Mouse (Mus musculus) limb, embryonic 14.5 days (tissue): ENCODE data around the gene Eloa. TPM values are rescaled to one million over a fixed set of nuclear protein-coding genes. Genes with fewer than 3 reads are reported as not detected.

Experiments
- ATAC-seq: fragments of 200-750 bp; cut with Nextera tagmentation; 2 replicates; pipeline ENCODE4 v1.8.0; 2017; ENCODE audit warnings: low read depth, moderate number of reproducible peaks, moderate TSS enrichment; ENCODE audit not compliant: low FRiP score
- DNase-seq: peaks from one replicate; pipeline ENCODE4 v3.0.0-alpha.2; 2015; ENCODE audit warnings: low spot score
- H3K27ac ChIP-seq: fragments of 300-500 bp; sonication (generic); replicated peaks from 2 replicates; pipeline ENCODE4 v1.5.1; 2014; ENCODE audit warnings: low read depth, mild to moderate bottlenecking, low read length, moderate library complexity, mixed read lengths
- H3K27me3 ChIP-seq: fragments of 300-500 bp; sonication (generic); 2 replicates; pipeline ENCODE4 v1.6.1; 2014; ENCODE audit warnings: low read length, mixed read lengths; ENCODE audit not compliant: control insufficient read depth, insufficient read depth
- H3K36me3 ChIP-seq: fragments of 300-500 bp; sonication (generic); 2 replicates; pipeline ENCODE4 v1.6.1; 2014; ENCODE audit warnings: mild to moderate bottlenecking, low read length, moderate library complexity, mixed read lengths; ENCODE audit not compliant: control insufficient read depth, insufficient read depth
- H3K4me1 ChIP-seq: fragments of 300-500 bp; sonication (generic); 2 replicates; pipeline ENCODE4 v1.6.1; 2014; ENCODE audit warnings: antibody characterized with exemption, low read length, mixed read lengths; ENCODE audit not compliant: control insufficient read depth, insufficient read depth
- H3K4me2 ChIP-seq: fragments of 300-500 bp; sonication (generic); replicated peaks from 2 replicates; pipeline ENCODE4 v1.6.1; 2014; ENCODE audit warnings: low read depth, mild to moderate bottlenecking, low read length, moderate library complexity; ENCODE audit not compliant: severe bottlenecking
- H3K4me3 ChIP-seq: fragments of 300-500 bp; sonication (generic); replicated peaks from 2 replicates; pipeline ENCODE4 v1.5.1; 2014; ENCODE audit warnings: low read length
- H3K9ac ChIP-seq: fragments of 300-500 bp; sonication (generic); 2 replicates; pipeline ENCODE4 v1.6.1; 2014; ENCODE audit warnings: mild to moderate bottlenecking, low read depth, low read length, moderate library complexity; ENCODE audit not compliant: severe bottlenecking
- H3K9me3 ChIP-seq: fragments of 300-500 bp; sonication (generic); 2 replicates; pipeline ENCODE4 v1.6.1; 2016; ENCODE audit warnings: low read length; ENCODE audit not compliant: control insufficient read depth
- POLR2A ChIP-seq: fragments of 200-500 bp; IDR thresholded peaks from 2 replicates; pipeline ENCODE4 v1.8.0; 2012; ENCODE audit warnings: inconsistent platforms, mild to moderate bottlenecking, moderate library complexity, borderline replicate concordance; ENCODE audit not compliant: insufficient read depth, insufficient read length; ENCODE audit errors: extremely low read depth
- WGBS: fragments of 180-500 bp; shearing (Covaris S2); extraction: QIAGEN DNeasy Blood & Tissue Kit; methylation state at CpG from one replicate; pipeline ENCODE4 v1.1.7; 2014; 5-methylcytosine and 5-hydroxymethylcytosine counted together
- polyA plus RNA-seq, 2 experiments: library from polyadenylated mRNA; depleted of rRNA in 1 of 2; stranded (reverse) in 1 of 2; unstranded in 1 of 2; fragments of >200 nt; fragmentation: Nextera tagmentation in 1 of 2; extraction: Ambion mirVana in 1 of 2; gene quantifications; 2 replicates each; pipeline versions ENCODE4 v1.2.1 to v1.2.3; 2012 to 2014

Gene Eloa
- polyA plus RNA-seq, 2 experiments = 28.1 to 50.5 TPM

- Histone ChIP-seq H3K4me1 (peaks cover 6% of the 10 kb centered on the region), H3K9ac (peak overlapping the region; percentile 63), H3K27me3 (no peaks in the 10 kb centered on the region), H3K27ac (peak overlapping the region; percentile 70), H3K4me3 (peak overlapping the region; percentile 72), H3K36me3 (peaks cover 65% of the 10 kb centered on the region), H3K4me2 (peak overlapping the region; percentile 86), H3K9me3 (no peaks in the 10 kb centered on the region)
- TF ChIP-seq POLR2A = no peak
- DNase-seq = no peak
- 6% methylated on average over 15 of the region's 15 CpGs for WGBS
- ATAC-seq = no peak
Measured at GRCm38 (mm10) chr4:135962946-135963345, 58.6 kb downstream of the Eloa start.

- H3K9me3 ChIP-seq = no peaks in the 10 kb centered on the region
- WGBS = 87% methylated on average over 7 of the region's 7 CpGs
- peaks cover 6% of the 10 kb centered on the region for H3K4me1 ChIP-seq
- no peak for DNase-seq
- TF ChIP-seq POLR2A = no peak
- H3K27me3 ChIP-seq = no peaks in the 10 kb centered on the region
- ATAC-seq = no peak
- no peak overlapping the region for H3K4me3 ChIP-seq
- no peak overlapping the region for H3K9ac ChIP-seq
- H3K36me3 ChIP-seq = peaks cover 60% of the 10 kb centered on the region
- H3K4me2 ChIP-seq = no peak overlapping the region
- no peak overlapping the region for H3K27ac ChIP-seq
Measured at GRCm38 (mm10) chr4:135962198-135962597, 59.4 kb downstream of the Eloa start.

DNA sequence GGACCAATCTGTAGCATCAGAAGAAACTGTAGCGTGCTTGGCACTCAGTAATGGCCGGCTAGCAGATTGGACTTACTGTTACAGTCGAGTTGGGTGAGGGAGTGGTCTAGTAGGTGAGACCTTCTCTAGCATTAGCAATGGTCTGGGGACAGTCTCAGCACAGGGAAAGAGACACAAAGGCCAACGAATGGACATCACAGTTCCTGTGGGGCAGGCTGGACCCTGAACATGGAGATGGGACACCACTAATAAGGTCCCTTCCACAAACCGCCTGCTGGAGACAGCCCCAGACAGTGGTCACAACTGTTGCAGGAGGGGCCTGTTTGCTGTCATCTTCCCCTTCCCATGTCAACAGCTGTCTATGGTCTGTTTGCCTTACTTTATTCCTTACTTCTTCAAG, 59.9 kb downstream of the Eloa start:
- Histone ChIP-seq H3K27ac (no peak overlapping the region), H3K27me3 (no peaks in the 10 kb centered on the region), H3K9ac (no peak overlapping the region), H3K9me3 (no peaks in the 10 kb centered on the region), H3K36me3 (peaks cover 57% of the 10 kb centered on the region), H3K4me1 (peaks cover 6% of the 10 kb centered on the region), H3K4me2 (no peak overlapping the region), H3K4me3 (no peak overlapping the region)
- WGBS = 91% methylated on average over 5 of the region's 5 CpGs
- ATAC-seq = no peak
- no peak for TF ChIP-seq POLR2A
- no peak for DNase-seq

DNA sequence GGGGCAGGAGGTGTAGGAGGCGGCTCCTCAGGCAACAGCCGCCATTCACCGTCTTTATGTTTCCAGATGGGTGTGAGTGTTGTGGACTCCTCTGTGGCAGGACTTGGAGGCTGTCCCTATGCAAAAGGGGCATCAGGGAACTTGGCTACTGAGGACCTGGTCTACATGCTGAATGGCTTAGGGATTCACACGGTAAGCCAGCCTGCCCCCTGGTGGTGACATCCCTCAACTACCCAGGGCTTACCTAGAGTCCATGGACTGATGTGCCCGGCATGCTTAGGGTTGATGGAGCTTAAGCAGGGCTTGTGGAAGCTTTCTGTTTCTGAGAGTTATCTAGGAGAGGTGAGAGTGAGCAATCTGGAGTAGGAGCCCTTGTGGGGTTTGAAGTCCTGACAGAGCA, 60.8 kb downstream of the Eloa start:
- Histone ChIP-seq H3K9me3 (no peaks in the 10 kb centered on the region), H3K4me1 (peaks cover 6% of the 10 kb centered on the region), H3K9ac (no peak overlapping the region), H3K27me3 (no peaks in the 10 kb centered on the region), H3K4me3 (no peak overlapping the region), H3K4me2 (no peak overlapping the region), H3K27ac (no peak overlapping the region), H3K36me3 (peaks cover 56% of the 10 kb centered on the region)
- no peak for TF ChIP-seq POLR2A
- 25% methylated on average over 5 of the region's 5 CpGs for WGBS
- ATAC-seq (no peak), DNase-seq (peak; percentile 85)

- DNase-seq = no peak
Measured at GRCm38 (mm10) chr4:135958354-135958753, 63.2 kb downstream of the Eloa start.

GRCm38 (mm10) chr4:135955886-135956285, 65.7 kb downstream of the Eloa start:
- Histone ChIP-seq H3K9me3 (no peaks in the 10 kb centered on the region), H3K36me3 (peaks cover 72% of the 10 kb centered on the region), H3K4me3 (no peak overlapping the region), H3K4me1 (no peaks in the 10 kb centered on the region), H3K9ac (no peak overlapping the region), H3K27ac (no peak overlapping the region), H3K27me3 (no peaks in the 10 kb centered on the region), H3K4me2 (no peak overlapping the region)
- WGBS = 84% methylated on average over 9 of the region's 9 CpGs
- no peak for DNase-seq
- TF ChIP-seq POLR2A = no peak
- ATAC-seq = no peak

More at GRCm38 (mm10) chr4:135958354-135958753, 63.2 kb downstream of the Eloa start:
- Histone ChIP-seq H3K27me3 (no peaks in the 10 kb centered on the region), H3K27ac (no peak overlapping the region), H3K4me1 (no peaks in the 10 kb centered on the region), H3K9me3 (no peaks in the 10 kb centered on the region), H3K4me3 (no peak overlapping the region), H3K9ac (no peak overlapping the region), H3K36me3 (peaks cover 68% of the 10 kb centered on the region), H3K4me2 (no peak overlapping the region)
- WGBS = 60% methylated on average over 8 of the region's 8 CpGs
- no peak for TF ChIP-seq POLR2A
- no peak for ATAC-seq
